Mouse (Mus musculus): ENCODE results near the gene Acyp1.

DNA sequence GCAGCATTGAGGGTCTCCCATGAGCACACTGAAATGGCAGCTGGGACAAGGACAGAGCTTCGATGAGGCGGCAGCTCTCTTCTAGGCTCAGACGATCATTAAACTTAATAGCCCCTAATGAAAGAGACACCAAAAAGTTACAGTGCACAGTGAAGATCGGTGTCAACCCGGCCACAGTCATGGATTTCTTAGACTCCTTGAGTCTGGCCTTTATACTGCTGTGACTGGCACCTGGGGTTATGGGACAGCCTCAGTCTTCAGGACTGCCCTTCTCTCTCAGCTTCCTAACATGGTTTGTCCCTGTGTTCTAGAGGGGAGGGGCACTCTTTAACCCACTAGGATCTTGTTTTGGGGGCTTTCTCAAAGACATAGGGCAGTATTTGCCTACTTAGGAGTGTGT lies 50.7 kb downstream of the Acyp1 start:
- TF ChIP-seq CTCF (IDR thresholded peaks at IDR 0.05; ENCODE audit: insufficient read depth, low read depth, low read length) (no peak), POLR2A (IDR thresholded peaks at IDR 0.05; ENCODE audit: insufficient read depth, low read depth, low read length) (no peak)
